Mouse (Mus musculus): Measurements from ENCODE around the gene Ppfibp2. TPM values are rescaled to one million over a fixed set of nuclear protein-coding genes. Genes with fewer than 3 reads are reported as not detected.

Gene Ppfibp2
- total RNA-seq, 2 experiments from 2014 or later, result 4.0 to 4.5 TPM

- no peak for DNase-seq (ENCODE audit: low spot score in 2 of 2)
- intact Hi-C loops (cut with DNase I), result no loop called here
These were observed 93.0 kb downstream of the Ppfibp2 start for GRCm38 (mm10) chr7:107688040-107688439.

DNA sequence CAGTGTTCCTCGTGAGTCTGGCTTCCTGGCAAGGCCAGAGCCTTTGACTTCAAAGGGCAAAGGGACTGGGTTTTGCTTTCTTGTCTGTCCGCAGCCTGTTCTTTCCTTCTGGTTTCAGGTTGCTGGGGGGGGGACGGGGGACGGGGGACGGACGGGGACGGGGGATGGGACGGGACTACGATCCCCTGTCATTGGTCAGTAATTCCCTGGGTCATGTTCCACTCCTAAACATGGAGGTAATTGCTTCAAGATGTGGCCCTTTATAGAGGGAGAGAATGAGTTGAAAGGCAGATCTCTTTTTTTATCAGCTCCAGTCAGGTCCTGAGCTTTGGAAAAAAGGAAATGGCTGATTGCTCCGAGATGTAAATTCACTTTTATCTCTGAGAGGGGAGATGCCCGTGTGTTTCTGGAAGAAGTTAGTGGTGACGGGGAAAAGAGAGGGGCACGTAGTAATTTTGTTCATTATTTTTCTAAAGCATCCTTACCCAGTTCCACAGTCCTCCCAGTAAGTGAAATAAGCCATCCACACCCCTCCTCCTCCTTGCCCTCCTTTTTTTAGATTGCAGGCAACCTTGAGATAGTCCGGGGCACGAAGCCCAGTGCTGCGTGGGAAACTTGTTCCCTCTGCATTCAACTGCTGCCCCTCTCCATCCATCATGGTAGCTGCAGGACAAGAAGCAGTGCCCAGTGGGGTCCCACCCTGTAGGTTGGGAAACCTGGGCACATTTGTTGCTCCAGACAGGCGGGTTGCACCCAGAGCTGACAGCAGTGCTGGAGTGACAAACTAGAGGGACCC lies 95.6 kb downstream of the Ppfibp2 start:
- no peak for DNase-seq (ENCODE audit: low spot score in 2 of 2)

DNA sequence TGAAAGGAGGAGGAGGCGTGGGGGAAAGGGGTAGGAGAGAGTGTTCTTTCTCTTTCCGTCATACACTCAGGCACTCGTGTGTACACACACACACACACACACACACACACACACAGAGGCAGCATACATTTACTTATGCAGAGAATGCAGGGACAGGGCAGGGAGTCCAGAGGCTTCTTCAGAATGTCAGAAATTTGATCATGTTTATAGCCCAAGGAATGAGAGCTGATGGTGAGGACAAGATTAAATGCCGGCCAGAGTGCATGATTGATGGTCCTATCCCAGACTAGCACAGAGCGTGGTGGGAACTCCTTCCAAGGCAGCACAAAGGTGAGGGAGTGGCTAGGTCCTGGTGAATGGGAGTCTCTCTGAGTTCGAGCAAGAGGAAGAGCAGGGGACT lies 96.5 kb downstream of the Ppfibp2 start:
- DNase-seq (ENCODE audit: low spot score in 2 of 2), result no peak

More for the DNA sequence above, 95.6 kb downstream of the Ppfibp2 start:
- intact Hi-C loops (cut with DNase I), result no loop called here

GRCm38 (mm10) chr7:107694254-107694947 lies 99.4 kb downstream of the Ppfibp2 start:
- intact Hi-C loops (cut with DNase I), result no loop called here
- no peak for DNase-seq (ENCODE audit: low spot score in 2 of 2)

More for the DNA sequence above, 96.5 kb downstream of the Ppfibp2 start:
- intact Hi-C loops (cut with DNase I), result no loop called here

- DNase-seq (ENCODE audit: low spot score in 2 of 2), result no peak
- intact Hi-C loops (cut with DNase I), result no loop called here
These were observed 102.1 kb downstream of the Ppfibp2 start for GRCm38 (mm10) chr7:107697066-107697465.

GRCm38 (mm10) chr7:107699926-107700325 lies 104.9 kb downstream of the Ppfibp2 start:
- intact Hi-C loops (cut with DNase I), result no loop called here
- DNase-seq (ENCODE audit: low spot score in 2 of 2), result no peak

- intact Hi-C loops (cut with DNase I), result no loop called here
- DNase-seq (ENCODE audit: low spot score in 2 of 2), result no peak
These were observed 105.6 kb downstream of the Ppfibp2 start for GRCm38 (mm10) chr7:107700646-107701045.

- intact Hi-C loops (cut with DNase I), result no loop called here
These were observed 107.7 kb downstream of the Ppfibp2 start for GRCm38 (mm10) chr7:107702461-107703380.

DNA sequence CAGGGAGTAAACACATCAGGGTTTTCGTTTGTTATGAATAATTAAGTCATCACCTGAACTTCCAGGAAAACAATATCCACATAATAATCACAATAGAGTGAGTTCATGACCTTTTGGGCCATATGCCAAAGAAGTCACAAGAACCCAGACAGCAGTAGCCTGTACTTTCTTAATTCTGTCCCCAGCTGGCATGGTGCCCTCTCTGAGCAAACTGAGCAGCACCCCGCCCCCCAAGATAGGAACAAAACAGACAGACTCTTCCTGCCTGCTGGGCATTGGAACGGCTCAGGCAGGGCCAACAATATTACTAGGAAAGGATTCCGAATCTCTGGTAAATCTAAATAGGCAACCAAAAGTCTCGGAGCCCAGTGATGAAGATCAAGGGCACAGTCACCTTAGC lies 110.9 kb downstream of the Ppfibp2 start:
- DNase-seq (ENCODE audit: low spot score in 2 of 2), result no peak
- intact Hi-C loops (cut with DNase I), result no loop called here

More at GRCm38 (mm10) chr7:107702461-107703380, 107.7 kb downstream of the Ppfibp2 start:
- DNase-seq (ENCODE audit: low spot score in 2 of 2), result no peak

DNA sequence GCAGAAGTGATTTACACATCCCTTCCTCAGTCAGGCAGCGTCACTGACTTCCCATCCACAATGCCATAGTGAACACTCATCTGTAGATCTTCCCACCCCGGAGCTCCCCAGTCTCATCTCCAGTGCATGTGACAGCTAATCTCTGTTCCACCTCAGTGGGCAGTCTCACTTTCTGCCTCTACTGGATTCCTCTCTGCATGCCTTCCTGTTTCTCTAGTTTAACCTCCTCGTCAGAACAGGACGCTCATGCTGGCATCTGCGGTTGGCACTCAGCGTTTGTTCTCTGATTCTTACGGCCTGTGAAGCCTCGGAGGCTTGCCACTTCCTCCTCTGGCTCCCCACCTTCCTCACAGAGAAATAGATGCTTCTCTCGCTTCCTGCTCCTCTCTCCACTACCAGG lies 112.6 kb downstream of the Ppfibp2 start:
- no peak for DNase-seq (ENCODE audit: low spot score in 2 of 2)
- intact Hi-C loops (cut with DNase I), result loop anchor here (2.0 kb wide), 1 partner anchor 47 kb away; no protein-coding TSS in a partner anchor

DNA sequence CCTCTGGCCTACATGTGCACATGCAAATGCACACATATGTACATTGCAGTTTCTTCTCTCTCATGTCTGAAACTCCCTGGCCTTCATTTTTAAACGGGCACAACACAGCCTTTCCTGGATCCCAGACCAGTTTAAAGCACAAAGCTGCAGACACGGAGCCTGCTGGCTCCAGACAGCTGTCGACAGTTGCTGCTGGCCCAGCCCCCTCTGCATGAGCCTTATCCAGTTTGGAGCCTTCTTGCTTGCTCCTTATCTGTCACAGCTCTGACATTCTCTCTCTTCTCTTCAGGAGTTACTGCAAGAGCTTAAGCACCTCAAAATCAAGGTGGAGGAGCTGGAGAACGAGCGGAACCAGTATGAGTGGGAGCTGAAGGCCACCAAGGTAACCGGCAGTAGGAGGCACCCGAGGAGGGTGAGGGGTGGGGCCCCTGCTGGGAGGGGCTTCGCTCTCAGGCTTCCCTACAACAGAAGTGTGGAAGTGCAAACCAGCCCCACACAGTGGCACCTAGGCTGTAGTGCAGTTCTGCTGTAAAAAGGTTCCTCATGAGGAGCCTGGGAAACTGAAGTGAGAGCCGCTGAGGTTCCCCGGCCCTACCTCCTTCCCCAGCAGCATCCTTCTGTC lies 113.6 kb downstream of the Ppfibp2 start:
- intact Hi-C loops (cut with DNase I), result loop anchor here (2.0 kb wide), 1 partner anchor 48 kb away; no protein-coding TSS in a partner anchor
- peak; percentile 72 to 81 for DNase-seq (ENCODE audit: low spot score in 2 of 2)

- DNase-seq (ENCODE audit: low spot score in 2 of 2), result peak in 1 of 2 experiments; percentile 23
- intact Hi-C loops (cut with DNase I), result no loop called here
These were observed 117.7 kb downstream of the Ppfibp2 start for GRCm38 (mm10) chr7:107712743-107713142.

DNA sequence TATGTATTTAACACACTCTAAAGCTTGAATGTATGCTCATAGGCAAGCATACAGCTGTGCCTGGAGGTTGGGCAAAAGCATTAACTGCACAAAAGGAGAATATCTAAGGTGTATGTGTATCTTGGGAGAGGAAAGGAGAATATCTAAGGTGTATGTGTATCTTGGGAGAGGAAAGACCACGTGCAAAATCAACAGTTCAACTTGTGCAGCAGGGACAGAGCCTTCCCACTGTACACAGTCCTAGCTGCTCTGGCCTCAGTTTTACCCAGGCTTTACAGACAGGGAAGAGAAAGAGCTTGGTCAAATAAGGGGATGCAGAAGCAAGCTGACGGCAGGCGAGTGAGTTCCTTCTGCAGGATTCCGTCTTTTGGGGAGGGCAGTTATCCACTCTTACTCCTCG lies 119.1 kb downstream of the Ppfibp2 start:
- DNase-seq (ENCODE audit: low spot score in 2 of 2), result no peak
- intact Hi-C loops (cut with DNase I), result no loop called here

DNA sequence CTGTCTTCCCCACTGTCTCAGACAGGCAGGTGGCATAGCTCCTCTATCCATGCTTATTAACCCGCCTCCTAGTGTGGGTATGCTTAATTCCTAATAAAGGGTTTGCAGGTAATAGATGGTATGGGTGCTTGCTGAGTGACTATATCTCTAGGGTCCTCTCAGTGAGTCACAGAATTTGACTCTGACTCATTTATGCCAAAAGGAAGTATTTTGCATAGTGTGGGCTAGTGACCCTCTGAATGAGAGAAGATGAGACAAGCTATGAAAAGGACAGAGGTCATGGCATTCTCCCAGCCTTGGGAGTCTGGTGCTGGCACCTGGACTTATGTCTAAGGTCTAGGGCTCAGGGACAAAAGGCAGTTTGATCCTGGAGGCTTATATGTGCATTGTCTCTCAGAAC lies 125.8 kb downstream of the Ppfibp2 start:
- DNase-seq (ENCODE audit: low spot score in 2 of 2), result no peak
- intact Hi-C loops (cut with DNase I), result no loop called here

GRCm38 (mm10) chr7:107722536-107722935 lies 127.5 kb downstream of the Ppfibp2 start:
- DNase-seq (ENCODE audit: low spot score in 2 of 2), result no peak
- intact Hi-C loops (cut with DNase I), result no loop called here

DNA sequence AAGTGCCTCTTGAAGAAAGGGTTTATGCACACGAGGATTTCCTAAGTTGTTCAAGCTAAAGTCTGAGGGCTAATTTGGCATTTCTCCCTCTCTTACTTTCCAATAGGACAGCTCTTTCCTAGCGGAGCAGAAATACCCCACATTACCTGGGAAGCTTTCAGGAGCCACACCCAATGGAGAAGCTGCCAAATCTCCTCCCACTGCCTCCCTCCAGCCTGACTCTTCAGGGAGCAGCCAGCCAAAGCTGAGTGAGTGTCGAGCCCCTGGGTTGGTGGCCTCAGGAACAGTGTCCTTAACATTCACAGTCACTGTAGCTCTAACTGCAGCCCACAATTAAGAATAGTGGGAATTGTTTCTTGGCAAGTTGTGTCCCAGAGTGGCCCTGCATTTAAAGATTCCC lies 132.5 kb downstream of the Ppfibp2 start:
- DNase-seq (ENCODE audit: low spot score in 2 of 2), result no peak
- intact Hi-C loops (cut with DNase I), result no loop called here

DNA sequence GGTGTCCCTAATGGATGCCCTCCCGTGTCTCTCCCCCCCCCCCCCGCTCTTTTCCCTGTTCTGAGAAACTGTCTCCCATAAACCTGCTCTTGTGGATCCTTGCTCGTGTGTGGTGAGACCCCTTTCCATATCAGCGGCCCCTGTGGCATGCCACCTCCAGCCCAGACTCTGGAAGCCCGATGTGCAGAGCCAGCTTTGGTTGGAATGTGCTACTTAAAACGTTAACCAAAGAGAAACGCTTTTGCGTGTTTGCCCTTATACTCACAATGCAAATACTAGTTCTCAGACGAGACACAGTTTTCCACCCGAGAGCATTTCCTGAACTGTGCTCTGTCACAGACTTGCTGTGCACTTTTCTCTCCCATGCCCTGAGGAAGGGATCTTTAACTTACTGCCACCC lies 135.6 kb downstream of the Ppfibp2 start:
- intact Hi-C loops (cut with DNase I), result no loop called here
- DNase-seq (ENCODE audit: low spot score in 2 of 2), result no peak

GRCm38 (mm10) chr7:107733162-107733561 lies 138.2 kb downstream of the Ppfibp2 start:
- intact Hi-C loops (cut with DNase I), result no loop called here
- DNase-seq (ENCODE audit: low spot score in 2 of 2), result no peak

GRCm38 (mm10) chr7:107738726-107739125 lies 143.7 kb downstream of the Ppfibp2 start:
- DNase-seq (ENCODE audit: low spot score in 2 of 2), result peak; percentile 45 to 75
- intact Hi-C loops (cut with DNase I), result loop anchor here (5.0 kb wide), 1 partner anchor 76 kb away; no protein-coding TSS in a partner anchor

All from left cerebral cortex, postnatal 14 days (tissue).